Mouse (Mus musculus): Measurements from ENCODE around the gene Trem1. TPM values are rescaled to one million over a fixed set of nuclear protein-coding genes. Genes with fewer than 3 reads are reported as not detected.

The Trem1 gene
- polyA plus RNA-seq, 1 experiment from 2014 or later = not detected

GRCm38 (mm10) chr17:48235773-48236370 lies 3.3 kb downstream of the Trem1 start:
- Histone ChIP-seq H3K27me3 (ENCODE audit: control insufficient read depth, insufficient read depth, low read length) (no peaks in the 10 kb centered on the region), H3K9ac (no peak overlapping the region), H3K27ac (no peak overlapping the region), H3K9me3 (ENCODE audit: control insufficient read depth, low read length) (no peaks in the 10 kb centered on the region), H3K36me3 (replicated peaks; ENCODE audit: control insufficient read depth, insufficient read depth) (no peaks in the 10 kb centered on the region), H3K4me2 (replicated peaks) (no peak overlapping the region), H3K4me3 (replicated peaks; ENCODE audit: low read length) (no peak overlapping the region), H3K4me1 (replicated peaks; ENCODE audit: control insufficient read depth, insufficient read depth, low read length) (no peaks in the 10 kb centered on the region)
- ATAC-seq (ENCODE audit: low FRiP score) (no peak), DNase-seq (ENCODE audit: low spot score) (no peak)
- 58% methylated on average over 4 of the region's 4 CpGs for WGBS

GRCm38 (mm10) chr17:48237621-48238020 lies 5.1 kb downstream of the Trem1 start:
- H3K4me1 ChIP-seq (replicated peaks; ENCODE audit: control insufficient read depth, insufficient read depth, low read length) = no peaks in the 10 kb centered on the region
- no peak overlapping the region for H3K4me3 ChIP-seq (replicated peaks; ENCODE audit: low read length)
- WGBS = 92% methylated on average over 8 of the region's 8 CpGs
- H3K9me3 ChIP-seq (ENCODE audit: control insufficient read depth, low read length) = no peaks in the 10 kb centered on the region
- DNase-seq (ENCODE audit: low spot score) = no peak
- H3K27ac ChIP-seq = no peak overlapping the region
- H3K9ac ChIP-seq = no peak overlapping the region
- H3K36me3 ChIP-seq (replicated peaks; ENCODE audit: control insufficient read depth, insufficient read depth) = no peaks in the 10 kb centered on the region
- ATAC-seq (ENCODE audit: low FRiP score) = no peak
- no peak overlapping the region for H3K4me2 ChIP-seq (replicated peaks)
- H3K27me3 ChIP-seq (ENCODE audit: control insufficient read depth, insufficient read depth, low read length) = no peaks in the 10 kb centered on the region

DNA sequence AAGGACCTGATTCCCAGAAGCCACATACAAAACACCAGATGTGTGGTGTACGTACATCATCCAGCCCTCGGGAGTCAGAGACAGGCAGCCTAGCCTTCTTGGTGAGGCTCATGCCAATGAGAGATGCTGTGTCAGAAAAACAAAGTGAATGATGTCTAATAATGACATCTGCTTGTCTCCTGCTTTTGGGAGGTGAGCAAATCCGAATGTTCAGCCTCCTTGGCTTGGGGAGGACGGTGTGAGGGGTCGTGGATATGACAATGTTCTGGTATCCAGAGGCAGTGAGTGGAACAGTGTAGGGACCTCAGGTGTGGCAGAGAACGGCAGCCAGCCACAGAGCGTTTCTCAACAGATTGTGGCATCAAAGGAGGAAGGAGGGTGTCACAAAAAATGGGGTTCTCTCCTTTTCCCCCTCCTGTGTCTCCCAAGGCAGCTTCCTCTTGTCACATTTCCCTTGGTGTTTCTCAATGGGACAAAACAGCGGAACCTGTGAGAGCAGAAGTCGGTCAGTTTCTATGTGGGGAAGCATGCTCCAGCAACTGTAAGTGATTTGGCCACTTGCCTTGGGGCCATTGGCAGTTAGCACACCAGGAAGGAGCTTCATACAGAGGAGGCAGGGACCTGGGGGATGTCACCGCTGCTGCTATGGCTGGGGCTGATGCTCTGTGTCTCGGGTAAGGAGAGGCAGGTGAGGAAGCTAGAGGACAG lies 14.8 kb downstream of the Trem1 start, which contains the start of gene Trem3:
Gene Trem3 (plus strand): TSS at position 557 of the 708 bp plus-strand sequence.
- Histone ChIP-seq H3K27me3 (ENCODE audit: control insufficient read depth, insufficient read depth, low read length) (no peaks in the 10 kb centered on the region), H3K27ac (no peak within 1 kb of the TSS), H3K9ac (no peak within 1 kb of the TSS), H3K4me3 (replicated peaks; ENCODE audit: low read length) (no peak within 1 kb of the TSS), H3K4me2 (replicated peaks) (no peak within 1 kb of the TSS), H3K36me3 (replicated peaks; ENCODE audit: control insufficient read depth, insufficient read depth) (no peaks in the 10 kb centered on the region), H3K9me3 (ENCODE audit: control insufficient read depth, low read length) (no peaks in the 10 kb centered on the region), H3K4me1 (replicated peaks; ENCODE audit: control insufficient read depth, insufficient read depth, low read length) (no peaks in the 10 kb centered on the region)
- ATAC-seq (ENCODE audit: low FRiP score) (no peak), DNase-seq (ENCODE audit: low spot score) (no peak)
- 81% methylated on average over 11 of the region's 11 CpGs for WGBS

DNA sequence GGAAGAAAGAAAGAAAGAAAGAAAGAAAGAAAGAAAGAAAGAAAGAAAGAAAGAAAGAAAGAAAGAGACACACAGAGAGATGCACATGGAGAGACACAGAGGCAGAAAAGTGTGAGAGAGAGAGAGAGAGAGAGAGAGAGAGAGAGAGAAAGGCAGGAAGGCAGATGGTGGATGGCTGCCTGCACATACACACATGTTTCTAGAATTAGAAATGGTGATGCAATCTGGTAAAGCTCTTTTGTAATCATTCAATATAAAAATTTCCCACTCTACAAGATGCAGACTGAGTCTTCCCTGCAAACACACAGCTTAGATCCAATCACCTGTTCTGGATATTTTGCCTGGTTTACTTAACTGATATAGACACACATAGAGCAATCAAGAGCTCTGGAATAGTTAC lies 16.5 kb downstream of the Trem1 start:
- Histone ChIP-seq H3K9ac (no peak overlapping the region), H3K4me3 (replicated peaks; ENCODE audit: low read length) (no peak overlapping the region), H3K4me1 (replicated peaks; ENCODE audit: control insufficient read depth, insufficient read depth, low read length) (no peaks in the 10 kb centered on the region), H3K27me3 (ENCODE audit: control insufficient read depth, insufficient read depth, low read length) (no peaks in the 10 kb centered on the region), H3K27ac (no peak overlapping the region), H3K9me3 (ENCODE audit: control insufficient read depth, low read length) (no peaks in the 10 kb centered on the region), H3K4me2 (replicated peaks) (no peak overlapping the region), H3K36me3 (replicated peaks; ENCODE audit: control insufficient read depth, insufficient read depth) (no peaks in the 10 kb centered on the region)
- DNase-seq (ENCODE audit: low spot score) (no peak), ATAC-seq (ENCODE audit: low FRiP score) (no peak)

DNA sequence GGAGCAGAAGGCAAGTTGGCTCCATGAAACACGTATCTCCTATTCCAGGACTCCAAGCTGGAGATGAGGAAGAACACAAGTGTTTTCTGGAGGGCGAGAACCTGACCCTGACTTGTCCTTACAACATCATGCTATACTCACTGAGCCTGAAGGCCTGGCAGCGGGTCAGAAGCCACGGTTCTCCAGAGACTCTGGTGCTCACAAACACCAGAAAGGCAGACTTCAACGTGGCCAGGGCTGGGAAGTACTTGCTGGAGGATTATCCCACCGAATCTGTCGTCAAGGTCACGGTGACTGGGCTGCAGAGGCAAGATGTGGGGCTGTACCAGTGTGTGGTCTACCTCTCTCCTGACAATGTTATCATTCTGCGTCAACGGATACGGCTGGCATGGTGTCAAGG lies 16.9 kb downstream of the Trem1 start:
- no peak for DNase-seq (ENCODE audit: low spot score)
- H3K4me1 ChIP-seq (replicated peaks; ENCODE audit: control insufficient read depth, insufficient read depth, low read length) = no peaks in the 10 kb centered on the region
- no peaks in the 10 kb centered on the region for H3K27me3 ChIP-seq (ENCODE audit: control insufficient read depth, insufficient read depth, low read length)
- H3K27ac ChIP-seq = no peak overlapping the region
- no peak overlapping the region for H3K4me2 ChIP-seq (replicated peaks)
- WGBS = 84% methylated on average over 11 of the region's 11 CpGs
- H3K9me3 ChIP-seq (ENCODE audit: control insufficient read depth, low read length) = no peaks in the 10 kb centered on the region
- H3K4me3 ChIP-seq (replicated peaks; ENCODE audit: low read length) = no peak overlapping the region
- H3K36me3 ChIP-seq (replicated peaks; ENCODE audit: control insufficient read depth, insufficient read depth) = no peaks in the 10 kb centered on the region
- no peak for ATAC-seq (ENCODE audit: low FRiP score)
- H3K9ac ChIP-seq = no peak overlapping the region

- no peak overlapping the region for H3K9ac ChIP-seq
Measured at GRCm38 (mm10) chr17:48250631-48251030, 18.1 kb downstream of the Trem1 start.

DNA sequence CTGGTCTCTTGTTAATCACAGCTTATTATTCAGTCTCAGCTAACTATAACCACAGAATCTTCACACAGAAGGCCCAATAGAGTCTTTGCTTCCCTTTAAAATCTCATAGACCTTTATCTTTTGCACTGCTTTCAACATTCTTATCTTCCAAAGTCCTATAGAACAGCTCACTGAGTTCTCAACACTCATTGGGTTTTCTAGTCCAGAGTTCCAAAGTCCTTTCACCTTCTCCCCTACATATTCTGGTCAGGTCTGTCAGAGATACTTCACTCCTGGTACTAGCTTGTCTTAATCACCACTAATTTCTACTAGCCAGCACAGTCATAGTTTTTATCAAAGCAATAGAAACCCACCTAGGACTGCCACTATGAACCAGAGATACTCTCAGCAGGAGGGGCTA lies 24.0 kb downstream of the Trem1 start:
- no peak for ATAC-seq (ENCODE audit: low FRiP score)
- Histone ChIP-seq H3K4me2 (replicated peaks) (no peak overlapping the region), H3K27ac (no peak overlapping the region), H3K4me3 (replicated peaks; ENCODE audit: low read length) (no peak overlapping the region), H3K9me3 (ENCODE audit: control insufficient read depth, low read length) (peaks cover 13% of the 10 kb centered on the region), H3K4me1 (replicated peaks; ENCODE audit: control insufficient read depth, insufficient read depth, low read length) (no peaks in the 10 kb centered on the region), H3K27me3 (ENCODE audit: control insufficient read depth, insufficient read depth, low read length) (no peaks in the 10 kb centered on the region), H3K36me3 (replicated peaks; ENCODE audit: control insufficient read depth, insufficient read depth) (no peaks in the 10 kb centered on the region), H3K9ac (no peak overlapping the region)
- no peak for DNase-seq (ENCODE audit: low spot score)

More at GRCm38 (mm10) chr17:48250631-48251030, 18.1 kb downstream of the Trem1 start:
- Histone ChIP-seq H3K36me3 (replicated peaks; ENCODE audit: control insufficient read depth, insufficient read depth) (no peaks in the 10 kb centered on the region), H3K4me1 (replicated peaks; ENCODE audit: control insufficient read depth, insufficient read depth, low read length) (no peaks in the 10 kb centered on the region), H3K27ac (no peak overlapping the region), H3K4me2 (replicated peaks) (no peak overlapping the region), H3K4me3 (replicated peaks; ENCODE audit: low read length) (no peak overlapping the region), H3K27me3 (ENCODE audit: control insufficient read depth, insufficient read depth, low read length) (no peaks in the 10 kb centered on the region), H3K9me3 (ENCODE audit: control insufficient read depth, low read length) (no peaks in the 10 kb centered on the region)
- DNase-seq (ENCODE audit: low spot score) (no peak), ATAC-seq (ENCODE audit: low FRiP score) (no peak)
- WGBS = 92% methylated on average over 7 of the region's 7 CpGs

GRCm38 (mm10) chr17:48261868-48262267 lies 29.3 kb downstream of the Trem1 start:
- WGBS = 83% methylated on average over 2 of the region's 2 CpGs
- Histone ChIP-seq H3K27me3 (ENCODE audit: control insufficient read depth, insufficient read depth, low read length) (no peaks in the 10 kb centered on the region), H3K9ac (no peak overlapping the region), H3K4me2 (replicated peaks) (no peak overlapping the region), H3K27ac (no peak overlapping the region), H3K36me3 (replicated peaks; ENCODE audit: control insufficient read depth, insufficient read depth) (no peaks in the 10 kb centered on the region), H3K9me3 (ENCODE audit: control insufficient read depth, low read length) (peaks cover 13% of the 10 kb centered on the region), H3K4me3 (replicated peaks; ENCODE audit: low read length) (no peak overlapping the region), H3K4me1 (replicated peaks; ENCODE audit: control insufficient read depth, insufficient read depth, low read length) (no peaks in the 10 kb centered on the region)
- DNase-seq (ENCODE audit: low spot score) = no peak
- no peak for ATAC-seq (ENCODE audit: low FRiP score)

DNA sequence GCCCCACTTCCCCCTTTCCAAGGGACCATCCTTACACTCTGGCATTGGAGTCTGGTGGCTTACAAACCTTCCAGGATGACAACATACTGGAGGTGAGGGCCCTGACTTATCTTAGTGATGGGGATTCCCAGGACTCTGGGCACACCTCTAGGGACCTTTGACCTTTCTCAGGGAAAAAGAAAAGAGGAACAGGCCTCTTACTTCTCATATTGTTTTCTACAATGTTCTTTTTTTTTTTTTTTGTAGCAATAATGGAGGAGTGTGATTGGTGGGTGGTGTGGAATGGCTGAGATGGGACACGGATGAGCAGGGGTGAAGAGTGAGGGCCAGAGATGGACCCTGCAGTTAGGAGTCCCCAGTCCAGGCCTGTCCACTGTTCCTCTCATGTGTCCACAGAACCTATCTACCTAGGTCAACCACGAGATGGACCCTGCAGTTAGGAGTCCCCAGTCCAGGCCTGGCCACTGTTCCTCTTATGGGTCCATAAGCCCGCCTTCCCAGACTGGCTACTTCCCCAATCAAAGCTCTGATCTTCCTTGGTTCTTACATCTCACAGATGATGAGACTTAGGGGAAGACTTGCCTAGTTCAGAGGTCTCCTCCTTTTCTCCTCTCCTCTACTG lies 31.3 kb downstream of the Trem1 start, which contains the start of gene Treml4:
Gene Treml4 (plus strand): TSS at position 555 of the 622 bp plus-strand sequence.
- DNase-seq (ENCODE audit: low spot score) (no peak), ATAC-seq (ENCODE audit: low FRiP score) (no peak)
- Histone ChIP-seq H3K36me3 (replicated peaks; ENCODE audit: control insufficient read depth, insufficient read depth) (no peaks in the 10 kb centered on the region), H3K4me3 (replicated peaks; ENCODE audit: low read length) (no peak within 1 kb of the TSS), H3K27ac (no peak within 1 kb of the TSS), H3K4me1 (replicated peaks; ENCODE audit: control insufficient read depth, insufficient read depth, low read length) (no peaks in the 10 kb centered on the region), H3K9ac (no peak within 1 kb of the TSS), H3K4me2 (replicated peaks) (no peak within 1 kb of the TSS), H3K9me3 (ENCODE audit: control insufficient read depth, low read length) (peaks cover 11% of the 10 kb centered on the region), H3K27me3 (ENCODE audit: control insufficient read depth, insufficient read depth, low read length) (no peaks in the 10 kb centered on the region)
- 85% methylated on average over 3 of the region's 3 CpGs for WGBS
